Mouse (Mus musculus): ENCODE measurements around the gene Tmem178b.

Gene Tmem178b

DNA sequence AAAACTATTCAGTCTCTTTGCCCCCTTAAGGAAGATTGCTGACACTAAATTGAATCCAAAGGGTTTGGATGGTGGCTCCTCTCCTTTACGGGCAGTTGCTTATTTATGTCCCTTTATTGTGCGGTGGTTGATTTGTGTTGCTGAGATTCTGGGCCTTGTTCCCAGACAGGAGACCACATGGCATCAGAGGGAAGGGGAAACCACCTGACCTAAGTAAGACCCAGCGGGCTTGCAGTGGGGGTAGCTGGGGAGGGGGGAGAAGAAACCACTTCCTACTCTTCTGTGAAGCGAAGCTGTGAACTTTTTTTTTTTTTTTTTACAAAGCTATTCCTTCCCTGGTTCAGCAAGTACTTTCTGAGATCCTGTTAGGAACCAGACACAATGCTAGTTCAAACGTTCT lies 269.5 kb downstream of the Tmem178b start:
- DNase-seq (ENCODE audit: extremely low read depth, insufficient read length, low spot score): no peak

DNA sequence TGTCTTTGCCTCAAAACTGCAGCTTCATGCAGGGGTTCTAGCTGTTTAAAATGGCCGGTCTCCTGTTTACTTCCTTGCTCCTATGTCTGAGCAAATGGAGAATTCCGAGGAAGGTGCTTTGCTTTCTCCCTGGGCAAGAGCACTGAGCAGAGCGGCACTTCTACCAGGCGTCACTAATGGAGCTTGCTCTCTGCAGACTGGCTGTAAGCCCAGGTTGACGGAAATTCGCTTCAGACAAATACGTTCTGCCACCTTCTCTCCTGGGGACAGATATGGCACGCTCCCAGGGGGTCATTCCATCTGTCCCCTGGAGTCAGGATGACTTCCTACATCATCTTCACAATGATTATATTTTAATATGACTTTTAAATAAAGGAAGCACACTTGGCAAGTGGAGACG lies 271.3 kb downstream of the Tmem178b start:
- DNase-seq (ENCODE audit: extremely low read depth, insufficient read length, low spot score): no peak

DNA sequence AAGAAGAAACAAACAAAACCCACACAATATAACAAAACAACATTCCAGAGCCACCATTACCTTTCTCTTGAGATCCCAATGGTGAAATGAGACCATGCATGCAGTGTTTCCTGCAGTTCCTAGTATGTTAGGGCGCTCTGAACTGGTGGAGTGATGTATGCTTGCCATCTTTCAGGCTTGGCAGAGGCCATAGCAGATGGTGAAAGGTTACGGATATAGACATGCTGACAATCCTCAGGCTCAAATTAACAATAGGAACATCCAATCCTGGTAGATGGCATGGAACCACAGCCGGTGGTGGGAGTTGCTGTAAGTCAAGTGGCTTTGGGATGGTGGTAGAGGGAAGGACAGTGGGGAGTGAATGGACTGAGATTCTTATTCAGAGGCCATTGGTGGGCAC lies 272.5 kb downstream of the Tmem178b start:
- no peak for DNase-seq (ENCODE audit: extremely low read depth, insufficient read length, low spot score)

DNA sequence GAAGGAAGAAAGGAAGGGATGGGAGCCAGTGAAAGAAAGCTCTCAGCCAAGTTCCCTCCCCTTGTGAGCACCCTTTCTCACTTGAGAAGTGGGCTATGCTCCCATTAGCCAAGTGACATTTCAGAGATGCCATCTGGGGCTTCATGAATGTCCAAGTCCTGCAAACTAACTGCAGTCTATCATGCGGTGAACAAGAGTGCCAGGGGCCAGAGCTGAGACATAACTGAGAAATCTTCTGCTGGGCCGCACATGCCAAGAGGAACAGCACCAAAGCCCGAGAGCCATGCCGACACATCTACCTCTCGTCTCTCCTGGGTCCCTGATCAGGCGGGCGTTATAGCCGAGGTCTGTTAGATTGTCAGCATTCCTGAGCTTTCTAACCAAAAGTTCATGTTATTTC lies 279.2 kb downstream of the Tmem178b start:
- DNase-seq (ENCODE audit: extremely low read depth, insufficient read length, low spot score): no peak

DNA sequence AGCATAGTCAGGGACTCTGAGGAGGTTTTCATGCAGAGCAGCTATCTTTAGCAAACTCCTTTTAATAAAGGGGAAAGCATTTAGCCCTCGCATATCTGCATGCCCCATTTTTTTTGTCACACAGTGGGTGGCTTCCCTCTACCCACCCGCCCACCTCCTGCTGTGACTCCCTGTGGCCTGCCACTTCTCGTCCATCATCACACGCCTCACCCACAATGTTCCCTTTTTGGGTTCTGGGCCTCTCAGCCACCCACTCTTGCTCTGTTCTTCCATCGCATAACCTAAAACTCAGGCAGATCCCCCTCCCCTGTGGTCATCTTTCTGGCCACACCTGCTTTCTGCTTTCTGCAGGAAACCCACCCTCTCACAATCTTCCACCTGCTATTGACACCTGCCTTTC lies 288.3 kb downstream of the Tmem178b start:
- DNase-seq (ENCODE audit: extremely low read depth, insufficient read length, low spot score): no peak

- DNase-seq (ENCODE audit: extremely low read depth, insufficient read length, low spot score): peak; percentile 2
Measured at GRCm38 (mm10) chr6:40173559-40173958, 300.5 kb downstream of the Tmem178b start.

DNA sequence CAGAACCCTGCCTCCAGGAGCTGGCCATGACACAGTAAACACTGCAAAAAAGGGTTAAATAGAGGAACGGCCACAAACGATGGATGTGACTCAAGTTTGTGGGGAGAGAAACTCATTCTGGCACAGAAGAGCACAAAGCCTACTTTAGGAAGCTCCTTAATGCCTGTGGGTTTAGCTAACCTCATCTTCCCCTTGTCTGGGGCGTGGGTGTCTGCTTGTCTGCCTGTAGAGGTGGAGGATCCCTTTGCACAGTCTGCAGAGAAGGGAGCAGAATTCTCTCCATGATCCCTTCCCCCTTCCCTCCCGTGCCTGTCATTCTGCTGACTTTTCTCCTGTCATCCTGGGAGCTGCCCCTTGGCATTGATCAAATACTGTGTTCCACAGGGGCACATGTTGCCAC lies 304.8 kb downstream of the Tmem178b start:
- no peak for DNase-seq (ENCODE audit: extremely low read depth, insufficient read length, low spot score)

GRCm38 (mm10) chr6:40180551-40180950 lies 307.5 kb downstream of the Tmem178b start:
- no peak for DNase-seq (ENCODE audit: extremely low read depth, insufficient read length, low spot score)

DNA sequence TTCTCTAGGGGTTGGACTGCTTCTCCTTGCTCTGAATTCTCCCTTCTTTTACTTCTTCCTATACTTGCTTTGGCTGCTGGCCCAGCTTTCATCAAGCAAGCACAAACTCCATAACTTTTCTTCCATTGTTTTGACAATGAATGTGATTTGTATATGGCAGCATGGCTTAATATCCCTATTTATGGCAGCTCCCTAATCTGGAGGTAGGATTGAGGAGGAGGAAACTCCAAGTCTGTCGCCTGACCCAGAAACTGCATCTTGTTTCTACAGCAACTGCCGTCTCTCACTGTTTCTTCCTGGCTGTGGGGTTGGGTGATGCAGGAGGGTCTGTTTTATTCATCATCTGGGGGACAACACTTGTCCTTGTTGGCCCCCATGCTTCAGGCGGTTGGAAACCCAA lies 327.6 kb downstream of the Tmem178b start:
- DNase-seq (ENCODE audit: extremely low read depth, insufficient read length, low spot score): no peak

- DNase-seq (ENCODE audit: extremely low read depth, insufficient read length, low spot score): no peak
Measured at GRCm38 (mm10) chr6:40202602-40203001, 329.5 kb downstream of the Tmem178b start.

DNA sequence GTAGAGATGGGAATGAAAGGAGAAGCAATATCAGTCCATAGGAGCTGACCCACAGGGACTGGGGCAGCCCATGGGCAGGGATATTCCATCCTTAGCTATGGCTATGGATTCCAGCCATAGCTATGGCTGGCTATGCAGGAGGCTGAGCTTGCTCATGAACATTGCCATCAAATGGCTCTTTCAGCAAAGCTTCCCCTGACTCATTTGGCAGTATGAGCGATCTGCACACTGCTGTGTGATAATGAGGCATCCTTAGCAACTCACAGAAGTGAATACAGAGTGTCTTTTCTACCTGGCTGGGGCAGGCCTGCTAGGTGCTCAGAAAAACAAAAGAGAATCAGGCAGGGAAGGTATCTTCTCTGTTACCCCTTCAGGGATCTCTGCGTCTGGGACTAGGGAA lies 332.3 kb downstream of the Tmem178b start:
- DNase-seq (ENCODE audit: extremely low read depth, insufficient read length, low spot score): no peak

GRCm38 (mm10) chr6:40208014-40208413 lies 334.9 kb downstream of the Tmem178b start:
- DNase-seq (ENCODE audit: extremely low read depth, insufficient read length, low spot score): no peak

- no peak for DNase-seq (ENCODE audit: extremely low read depth, insufficient read length, low spot score)
Measured at GRCm38 (mm10) chr6:40209172-40209571, 336.1 kb downstream of the Tmem178b start.

- no peak for DNase-seq (ENCODE audit: extremely low read depth, insufficient read length, low spot score)
Measured at GRCm38 (mm10) chr6:40217154-40217553, 344.1 kb downstream of the Tmem178b start.

DNA sequence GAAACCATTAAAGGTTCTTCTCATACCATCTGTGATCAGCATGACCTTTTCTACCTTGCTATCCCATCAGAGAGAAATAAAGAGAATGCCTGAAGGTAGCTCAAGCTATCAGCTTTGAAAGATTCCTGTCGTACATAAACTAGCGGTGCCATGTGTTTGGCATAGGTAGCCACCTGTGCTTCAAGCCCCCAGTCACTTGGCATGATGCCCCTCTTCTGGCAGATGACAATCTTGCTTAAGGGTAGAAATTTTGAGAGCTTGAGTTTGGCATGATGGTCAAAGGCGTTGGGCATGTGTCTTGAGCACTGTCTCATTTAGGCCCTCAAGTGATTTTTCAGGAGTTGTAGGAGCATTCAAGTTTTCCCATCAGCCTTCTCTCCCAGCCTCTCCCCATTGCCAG lies 344.6 kb downstream of the Tmem178b start:
- DNase-seq (ENCODE audit: extremely low read depth, insufficient read length, low spot score): no peak

DNA sequence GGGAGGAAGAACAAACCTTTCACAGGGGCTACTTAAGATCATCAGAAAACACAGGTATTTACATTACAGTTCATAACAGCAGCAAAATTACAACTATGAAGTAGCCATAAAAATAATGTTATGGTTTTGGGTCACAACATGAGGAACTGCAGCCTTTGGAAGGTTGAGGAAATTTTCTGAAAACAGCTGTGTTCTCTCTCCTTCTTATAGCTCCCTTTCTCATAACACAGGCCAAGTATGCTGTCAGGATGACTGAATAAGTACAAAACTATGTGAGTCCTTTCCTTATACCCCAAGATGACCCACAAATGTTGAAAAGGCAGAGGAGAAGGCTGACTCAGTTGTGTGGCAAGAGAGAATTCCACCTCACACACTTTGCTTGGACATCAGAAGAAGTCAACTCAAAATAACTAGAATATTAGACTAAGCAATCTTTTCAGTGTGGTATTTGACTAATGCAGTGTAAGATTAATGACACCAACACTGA lies 347.6 kb downstream of the Tmem178b start:
- no peak for DNase-seq (ENCODE audit: extremely low read depth, insufficient read length, low spot score)

- DNase-seq (ENCODE audit: extremely low read depth, insufficient read length, low spot score): no peak
Measured at GRCm38 (mm10) chr6:40225585-40226280, 352.7 kb downstream of the Tmem178b start.

DNA sequence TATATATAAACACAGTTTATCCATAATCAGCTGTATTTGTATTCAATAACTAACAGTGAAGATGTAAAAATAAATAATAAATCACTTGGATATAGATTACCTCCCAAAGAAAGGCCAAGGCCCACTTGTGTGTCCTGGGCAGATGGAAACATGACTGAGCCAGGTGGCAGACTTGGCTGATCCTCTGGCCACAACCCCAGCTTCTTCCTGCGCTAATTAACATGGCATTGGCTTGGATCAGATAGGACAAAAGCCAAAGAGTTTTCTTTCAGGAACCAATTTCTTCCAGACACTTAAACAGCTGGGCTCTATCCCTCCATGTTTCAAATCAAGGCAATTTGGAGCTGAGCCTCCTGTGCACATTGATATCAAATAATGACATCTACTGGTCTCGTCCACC lies 355.9 kb downstream of the Tmem178b start:
- DNase-seq (ENCODE audit: extremely low read depth, insufficient read length, low spot score): no peak

DNA sequence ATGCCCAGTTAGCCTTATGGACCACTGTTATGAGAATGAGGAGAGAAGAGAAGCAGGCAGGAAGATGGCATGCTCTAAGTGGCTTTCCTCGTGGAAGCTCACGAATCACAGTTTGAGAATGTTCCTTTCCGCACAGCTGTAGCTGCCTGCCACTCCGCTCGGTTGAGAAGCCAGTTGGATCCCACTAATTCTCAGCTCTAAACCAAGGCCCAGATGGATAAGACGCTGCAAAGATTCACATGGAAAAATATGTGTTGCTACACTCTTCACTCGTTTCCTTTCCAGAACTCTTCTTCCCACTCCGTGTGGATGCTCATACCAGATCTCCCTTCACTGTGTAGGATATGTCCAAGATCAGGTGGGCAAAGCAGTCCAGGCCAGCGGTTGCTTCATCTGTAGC lies 356.9 kb downstream of the Tmem178b start:
- DNase-seq (ENCODE audit: extremely low read depth, insufficient read length, low spot score): no peak

- no peak for DNase-seq (ENCODE audit: extremely low read depth, insufficient read length, low spot score)
Measured at GRCm38 (mm10) chr6:40234066-40234465, 361.0 kb downstream of the Tmem178b start.

GRCm38 (mm10) chr6:40235793-40236470 lies 362.9 kb downstream of the Tmem178b start:
- no peak for DNase-seq (ENCODE audit: extremely low read depth, insufficient read length, low spot score)

All from 3134 (cell line).